Mouse (Mus musculus) heart, postnatal 25 days (tissue): ENCODE measurements at regions not wholly inside any gene's neighbourhood (a gene's known extent, or its start where the extent isn't known, plus 50 kb on each side); places are given as distances from the start of the nearest gene placed in this dataset.

ENCODE experiments used
- DNase-seq: peaks from one replicate; pipeline ENCODE4 v3.0.0; 2022; ENCODE audit warnings: low spot score
- intact Hi-C: fragments of 180-260 bp; cut with DNase I; formaldehyde crosslinking; loops from one replicate; pipeline ENCODE4 v1.15.1; 2025

DNA sequence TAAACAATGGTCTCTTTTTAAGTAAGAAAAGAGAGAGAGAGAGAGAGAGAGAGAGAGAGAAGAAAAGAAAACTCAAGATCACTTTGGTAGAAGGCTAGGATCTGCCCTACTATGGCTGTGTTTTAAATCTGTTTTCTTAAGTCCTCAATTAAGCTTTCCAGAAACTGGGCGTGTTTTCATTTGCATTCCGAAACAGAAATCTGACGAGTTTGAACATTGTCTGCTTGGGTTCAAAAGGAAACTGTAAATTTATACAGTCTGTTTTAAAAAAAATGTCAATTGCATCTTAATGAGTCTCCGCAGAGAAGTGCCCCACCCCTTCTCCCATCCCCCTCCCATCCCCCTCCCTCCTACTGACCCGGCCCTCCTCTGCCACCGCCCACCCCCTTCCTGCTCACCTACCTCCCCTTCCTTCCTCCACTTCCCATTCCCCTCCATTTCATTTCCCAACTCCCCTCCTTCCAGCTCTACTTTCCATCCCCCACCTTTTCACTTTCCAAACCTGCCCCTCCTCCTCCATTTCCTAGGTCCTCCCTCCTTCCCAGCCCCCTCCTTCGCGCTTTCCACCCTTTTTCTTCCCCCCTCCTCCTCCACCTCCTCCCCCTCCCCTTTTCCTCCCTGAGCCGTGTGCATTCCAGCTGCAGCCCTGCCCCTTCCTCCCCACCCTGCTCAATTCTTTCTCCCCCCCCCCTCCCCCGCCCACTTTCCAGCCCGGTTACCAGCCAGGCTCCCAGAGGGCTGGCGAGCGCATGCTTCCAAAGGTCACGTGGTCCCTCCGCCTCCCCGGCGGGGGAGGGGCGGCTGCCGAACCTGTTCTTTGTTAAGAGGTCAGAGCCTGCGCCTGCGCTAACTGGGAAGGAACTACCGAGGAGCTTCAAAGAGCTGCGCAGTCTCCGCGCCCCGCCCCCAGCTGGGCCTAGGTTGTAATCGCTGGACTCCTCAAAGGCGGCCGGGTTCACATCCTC lies 77.7 kb upstream of the Tbl1x start:
- intact Hi-C loops = loop anchor here (5.0 to 10.0 kb wide), 4 partner anchors 121 to 362 kb away; partner anchors contain the start of gene Prkx
- peak; percentile 90 for DNase-seq

DNA sequence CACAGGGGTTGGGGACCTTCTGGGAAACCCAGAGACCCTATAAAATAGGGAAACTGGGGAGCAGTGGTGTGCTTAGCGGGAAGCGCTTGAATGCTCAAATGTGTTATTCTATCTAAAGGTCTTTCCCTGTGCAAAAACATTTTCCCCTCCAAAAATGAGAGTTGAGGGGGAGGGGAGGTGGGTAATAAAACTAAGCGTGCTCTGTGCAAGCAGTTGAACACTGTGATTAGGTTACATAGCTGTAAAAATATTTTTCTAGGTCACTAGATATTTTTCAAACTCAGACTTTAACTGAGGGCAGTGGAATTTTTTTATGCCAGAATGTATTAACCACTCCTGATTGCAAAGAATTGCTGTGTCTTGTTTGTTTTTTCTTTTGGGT lies 77.0 kb upstream of the Tbl1x start:
- intact Hi-C loops = loop anchor here (1.0 to 10.0 kb wide), 5 partner anchors 74 to 361 kb away; partner anchors contain the start of gene Prkx
- no peak for DNase-seq

DNA sequence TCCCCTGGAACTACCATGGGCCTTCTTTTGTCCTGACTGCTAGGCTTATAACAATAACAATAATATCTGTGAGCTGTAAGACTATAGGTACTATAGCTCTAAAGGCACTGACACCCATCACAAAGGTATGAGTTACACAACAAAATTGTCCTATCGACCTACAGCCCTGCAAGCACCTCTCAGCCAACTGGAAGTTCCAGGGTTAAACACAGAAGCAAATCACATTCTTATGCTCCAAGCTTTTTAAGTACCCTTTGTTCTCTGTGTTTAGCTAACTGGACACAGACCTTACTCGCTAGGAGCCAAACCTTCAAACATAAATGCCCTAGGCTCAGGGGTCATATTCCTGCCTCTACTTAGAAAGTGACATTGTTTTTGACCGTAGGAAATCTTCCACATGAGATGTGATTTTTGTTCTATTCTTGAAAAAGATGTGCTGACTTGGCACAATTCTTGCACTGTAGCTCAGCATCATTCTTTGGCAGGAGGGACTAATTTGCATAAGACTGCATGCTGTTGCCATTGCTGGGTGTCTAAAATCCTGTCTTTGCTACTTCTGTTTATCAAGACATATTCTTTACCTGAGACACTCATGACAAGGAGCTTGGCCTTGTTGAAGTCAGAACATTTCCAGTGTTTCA lies 66.8 kb upstream of the Tbl1x start:
- intact Hi-C loops = no loop called here

DNA sequence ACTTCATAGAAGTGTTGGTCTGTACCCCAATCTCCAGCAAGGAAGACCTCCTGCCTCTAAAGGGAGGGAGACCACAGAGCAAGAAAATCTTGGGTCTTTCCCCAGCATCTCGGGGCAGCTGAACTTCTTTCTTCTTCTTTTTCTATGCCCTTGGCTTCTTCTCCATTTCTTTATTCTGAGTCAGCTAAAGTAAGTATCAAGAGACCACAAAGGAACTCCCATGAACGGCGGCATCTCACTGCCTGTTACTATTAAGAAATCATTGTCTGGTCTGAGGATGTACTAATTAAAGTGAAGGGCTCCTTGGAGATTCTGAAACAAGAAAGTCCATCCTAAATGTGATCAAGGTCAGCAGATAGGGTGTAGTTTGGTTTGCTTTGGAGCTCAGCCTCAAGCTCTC lies 64.1 kb upstream of the Tbl1x start:
- intact Hi-C loops = no loop called here
- DNase-seq = no peak

More for the DNA sequence above, 66.8 kb upstream of the Tbl1x start:
- no peak for DNase-seq

DNA sequence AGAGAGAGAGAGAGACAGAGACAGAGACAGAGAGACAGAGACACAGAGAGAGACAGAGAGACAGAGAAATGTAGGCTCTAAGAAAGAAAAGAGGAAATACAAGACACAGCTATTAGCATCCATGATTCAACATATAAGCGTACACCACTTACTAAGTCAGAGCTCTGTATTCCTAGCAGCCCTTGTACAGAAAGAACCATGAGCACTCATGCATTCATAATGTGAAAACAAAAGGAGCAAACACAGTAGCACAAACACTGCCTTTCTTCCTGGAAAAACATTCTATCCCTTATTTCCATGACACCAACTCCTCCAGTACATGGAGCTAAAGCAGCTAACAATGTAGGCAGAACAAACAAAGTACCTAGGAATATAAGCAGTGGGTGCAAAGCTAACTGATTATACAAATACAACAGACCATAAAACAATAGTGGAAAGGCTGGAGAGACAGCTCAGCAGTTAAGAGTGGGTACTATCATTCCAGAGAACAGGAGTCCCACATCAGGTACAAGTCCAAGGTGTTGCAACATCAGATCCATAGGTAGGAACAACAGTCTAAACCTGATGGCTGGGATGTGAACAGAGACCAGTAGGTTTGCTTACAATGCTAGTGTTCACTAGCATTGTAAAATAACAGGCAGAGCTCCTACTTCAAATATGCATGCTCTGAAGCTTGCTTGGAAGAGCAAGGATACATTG lies 58.7 kb upstream of the Tbl1x start:
- DNase-seq = no peak
- intact Hi-C loops = no loop called here
